Mouse (Mus musculus) thymus, adult 2 months (tissue): ENCODE data around the gene Prim1. TPM values are rescaled to one million over a fixed set of nuclear protein-coding genes. Genes with fewer than 3 reads are reported as not detected.

Experiments used
- DNase-seq: peaks from one replicate; pipeline ENCODE4 v3.0.0; 2021
- H3K27ac ChIP-seq: fragments of 200-500 bp; 2 replicates; pipeline ENCODE4 v1.5.1; 2012; ENCODE audit warnings: low read length, control low read depth; ENCODE audit not compliant: control insufficient read depth, insufficient read depth
- H3K27me3 ChIP-seq: fragments of 200-500 bp; 2 replicates; pipeline ENCODE4 v1.6.1; 2012; ENCODE audit warnings: mild to moderate bottlenecking, low read length, moderate library complexity, mixed read lengths; ENCODE audit not compliant: control insufficient read depth, insufficient read depth
- H3K36me3 ChIP-seq: fragments of 200-500 bp; 2 replicates; pipeline ENCODE4 v1.6.1; 2012; ENCODE audit warnings: mild to moderate bottlenecking, low read length, moderate library complexity; ENCODE audit not compliant: control insufficient read depth, insufficient read depth
- H3K4me1 ChIP-seq: fragments of 200-500 bp; replicated peaks from 2 replicates; pipeline ENCODE4 v1.6.1; 2012; ENCODE audit warnings: low read length; ENCODE audit not compliant: control insufficient read depth, insufficient read depth
- H3K4me3 ChIP-seq: fragments of 200-500 bp; 2 replicates; pipeline ENCODE4 v1.5.1; 2012; ENCODE audit warnings: mild to moderate bottlenecking, low read length, control low read depth, moderate library complexity; ENCODE audit not compliant: control insufficient read depth, insufficient read depth
- CTCF ChIP-seq: fragments of 200-500 bp; IDR thresholded peaks from 2 replicates; pipeline ENCODE4 v1.5.1; 2012; ENCODE audit warnings: mild to moderate bottlenecking, control low read depth, low read length, moderate library complexity, borderline replicate concordance; ENCODE audit not compliant: control insufficient read depth, poor library complexity, insufficient read depth; ENCODE audit errors: extremely low read depth
- POLR2A ChIP-seq: fragments of 200-500 bp; IDR thresholded peaks from 2 replicates; pipeline ENCODE4 v1.6.1; 2012; ENCODE audit warnings: mild to moderate bottlenecking, low read length, control low read depth, moderate library complexity; ENCODE audit not compliant: control insufficient read depth, poor library complexity, insufficient read depth; ENCODE audit errors: extremely low read depth
- WGBS: fragments of 180-500 bp; shearing (Covaris S2); methylation state at CpG from one replicate; pipeline ENCODE4 v1.1.7; 2018; 5-methylcytosine and 5-hydroxymethylcytosine counted together
- polyA plus RNA-seq: library from polyadenylated mRNA; depleted of rRNA; stranded (reverse); fragments of >200 nt; gene quantifications from 2 replicates; pipeline ENCODE4 v1.2.3, GENCODE M21; 2012

Prim1 gene
- polyA plus RNA-seq, 1 experiment = 20.8 TPM

GRCm38 (mm10) chr10:127975503-127975902 is 39.5 kb upstream of the Prim1 start:
- TF ChIP-seq POLR2A (no peak), CTCF (no peak)
- no peak overlapping the region for H3K27ac ChIP-seq
- no peak overlapping the region for H3K4me3 ChIP-seq
- no peaks in the 10 kb centered on the region for H3K36me3 ChIP-seq
- DNase-seq = no peak
- H3K27me3 ChIP-seq = no peaks in the 10 kb centered on the region
- H3K4me1 ChIP-seq = no peaks in the 10 kb centered on the region
- WGBS = 47% methylated on average over 1 of the region's 1 CpGs

- no peaks in the 10 kb centered on the region for H3K4me1 ChIP-seq
- no peak overlapping the region for H3K4me3 ChIP-seq
- no peaks in the 10 kb centered on the region for H3K36me3 ChIP-seq
- no peak for DNase-seq
- whole genome bisulfite sequencing = 87% methylated on average over 5 of the region's 5 CpGs
- H3K27me3 ChIP-seq = no peaks in the 10 kb centered on the region
- TF ChIP-seq CTCF (no peak), POLR2A (no peak)
- no peak overlapping the region for H3K27ac ChIP-seq
Observed at GRCm38 (mm10) chr10:127984650-127985049, 30.3 kb upstream of the Prim1 start.

GRCm38 (mm10) chr10:127985601-127986000 is 29.4 kb upstream of the Prim1 start:
- no peak overlapping the region for H3K27ac ChIP-seq

GRCm38 (mm10) chr10:127996690-127997089 is 18.3 kb upstream of the Prim1 start:
- Histone ChIP-seq H3K4me3 (no peak overlapping the region), H3K27ac (no peak overlapping the region), H3K27me3 (no peaks in the 10 kb centered on the region), H3K36me3 (no peaks in the 10 kb centered on the region), H3K4me1 (no peaks in the 10 kb centered on the region)
- no peak for DNase-seq
- 94% methylated on average over 3 of the region's 3 CpGs for WGBS
- no peak for TF ChIP-seq POLR2A
- TF ChIP-seq CTCF = no peak

More at GRCm38 (mm10) chr10:127985601-127986000, 29.4 kb upstream of the Prim1 start:
- Histone ChIP-seq H3K27me3 (no peaks in the 10 kb centered on the region), H3K36me3 (no peaks in the 10 kb centered on the region), H3K4me1 (no peaks in the 10 kb centered on the region), H3K4me3 (no peak overlapping the region)
- DNase-seq = no peak
- TF ChIP-seq CTCF = no peak
- no peak for TF ChIP-seq POLR2A
- WGBS = 87% methylated on average over 8 of the region's 8 CpGs

GRCm38 (mm10) chr10:127998260-127998659 is 16.7 kb upstream of the Prim1 start:
- Histone ChIP-seq H3K27ac (no peak overlapping the region), H3K4me3 (no peak overlapping the region), H3K36me3 (no peaks in the 10 kb centered on the region), H3K27me3 (no peaks in the 10 kb centered on the region), H3K4me1 (no peaks in the 10 kb centered on the region)
- no peak for DNase-seq
- no peak for TF ChIP-seq POLR2A
- TF ChIP-seq CTCF = no peak
- 100% methylated on average over 1 of the region's 1 CpGs for WGBS

GRCm38 (mm10) chr10:128003281-128003801 is 11.6 kb upstream of the Prim1 start:
- Histone ChIP-seq H3K4me3 (no peak overlapping the region), H3K4me1 (peaks cover 7% of the 10 kb centered on the region; the same call in 1 of the 2 replicates), H3K36me3 (no peaks in the 10 kb centered on the region), H3K27me3 (no peaks in the 10 kb centered on the region), H3K27ac (no peak overlapping the region)
- DNase-seq = no peak
- TF ChIP-seq POLR2A = no peak
- TF ChIP-seq CTCF = no peak
- 90% methylated on average over 3 of the region's 3 CpGs for WGBS

GRCm38 (mm10) chr10:128004918-128005317 is 10.1 kb upstream of the Prim1 start:
- H3K4me3 ChIP-seq = no peak overlapping the region
- 40% methylated on average over 10 of the region's 10 CpGs for WGBS
- H3K4me1 ChIP-seq = peaks cover 7% of the 10 kb centered on the region; the same call in 1 of the 2 replicates
- no peak overlapping the region for H3K27ac ChIP-seq
- no peak for TF ChIP-seq CTCF
- no peak for TF ChIP-seq POLR2A
- no peak for DNase-seq
- H3K27me3 ChIP-seq = no peaks in the 10 kb centered on the region
- no peaks in the 10 kb centered on the region for H3K36me3 ChIP-seq
